Mouse (Mus musculus) cortical plate, adult 2 months (tissue): Measurements from ENCODE around the gene Ifnlr1.

Experiments
- CTCF ChIP-seq: fragments of 200-500 bp; IDR thresholded peaks from 2 replicates; pipeline ENCODE4 v1.5.1; 2011; ENCODE audit warnings: mild to moderate bottlenecking, control low read depth, low read length; ENCODE audit not compliant: insufficient read depth; ENCODE audit errors: extremely low read depth
- POLR2A ChIP-seq: fragments of 200-500 bp; IDR thresholded peaks from 2 replicates; pipeline ENCODE4 v1.6.1; 2011; ENCODE audit warnings: mild to moderate bottlenecking, low read length, control low read depth; ENCODE audit not compliant: insufficient read depth; ENCODE audit errors: extremely low read depth

- no peak for TF ChIP-seq CTCF
- TF ChIP-seq POLR2A: no peak
Measured at GRCm38 (mm10) chr4:135676476-135676875, 9.6 kb upstream of the Ifnlr1 start.
